Mouse (Mus musculus): ENCODE measurements around the gene Akap7.

- TF ChIP-seq POLR2A (IDR thresholded peaks at IDR 0.05; ENCODE audit: low read depth, low read length), result no peak
- TF ChIP-seq CTCF (IDR thresholded peaks at IDR 0.05; ENCODE audit: extremely low read depth, insufficient read depth, insufficient read length, insufficient replicate concordance), result no peak
Observed at GRCm38 (mm10) chr10:25246173-25246572, 61.5 kb downstream of the Akap7 start.
